Mouse (Mus musculus): Measurements from ENCODE around the gene AC170998.1. TPM values are rescaled to one million over a fixed set of nuclear protein-coding genes. Genes with fewer than 3 reads are reported as not detected.

Gene AC170998.1
- polyA plus RNA-seq, 1 experiment: 0.15 TPM

GRCm38 (mm10) chr17:28737973-28738372 lies 12.1 kb downstream of the AC170998.1 start:
- Histone ChIP-seq H3K36me3 (ENCODE audit: control insufficient read depth, insufficient read depth) (peaks cover 50% of the 10 kb centered on the region), H3ac (ENCODE audit: control insufficient read depth, insufficient read length, low read depth) (no peak overlapping the region)

GRCm38 (mm10) chr17:28739244-28739643 lies 13.4 kb downstream of the AC170998.1 start:
- Histone ChIP-seq H3K27me3 (ENCODE audit: control insufficient read depth, insufficient read depth, insufficient read length) (no peaks in the 10 kb centered on the region), H3ac (ENCODE audit: control insufficient read depth, insufficient read length, low read depth) (no peak overlapping the region), H3K79me3 (ENCODE audit: low read depth) (no peaks in the 10 kb centered on the region), H3K36me3 (ENCODE audit: control insufficient read depth, insufficient read depth) (peaks cover 52% of the 10 kb centered on the region), H3K4me3 (ENCODE audit: insufficient read depth, poor library complexity, severe bottlenecking) (no peak overlapping the region), H3K79me2 (ENCODE audit: control insufficient read depth, insufficient read depth) (no peaks in the 10 kb centered on the region)
- TF ChIP-seq USF1 (IDR thresholded peaks at IDR 0.05; ENCODE audit: low read depth): no peak
- TF ChIP-seq MYOG (IDR thresholded peaks at IDR 0.05; ENCODE audit: control insufficient read depth, extremely low read depth, insufficient read length): no peak
- TF ChIP-seq FOSL1 (IDR thresholded peaks at IDR 0.05; ENCODE audit: insufficient read depth, low read length, poor library complexity, severe bottlenecking): no peak
- no peak for TF ChIP-seq CTCF (IDR thresholded peaks at IDR 0.05; ENCODE audit: control insufficient read depth, insufficient read depth, insufficient read length)
- no peak for TF ChIP-seq MAX (IDR thresholded peaks at IDR 0.05)
- no peak for TF ChIP-seq CEBPB (IDR thresholded peaks at IDR 0.05; ENCODE audit: low read depth)
- TF ChIP-seq MYOD1 (IDR thresholded peaks at IDR 0.05; ENCODE audit: control insufficient read depth, insufficient read length, low read depth): no peak

More at GRCm38 (mm10) chr17:28737973-28738372, 12.1 kb downstream of the AC170998.1 start:
- H3K27me3 ChIP-seq (ENCODE audit: control insufficient read depth, insufficient read depth, insufficient read length): no peaks in the 10 kb centered on the region
- no peaks in the 10 kb centered on the region for H3K79me3 ChIP-seq (ENCODE audit: low read depth)
- no peaks in the 10 kb centered on the region for H3K79me2 ChIP-seq (ENCODE audit: control insufficient read depth, insufficient read depth)
- TF ChIP-seq MYOD1 (IDR thresholded peaks at IDR 0.05; ENCODE audit: control insufficient read depth, insufficient read length, low read depth): no peak
- TF ChIP-seq USF1 (IDR thresholded peaks at IDR 0.05; ENCODE audit: low read depth): no peak
- TF ChIP-seq FOSL1 (IDR thresholded peaks at IDR 0.05; ENCODE audit: insufficient read depth, low read length, poor library complexity, severe bottlenecking): no peak
- no peak for TF ChIP-seq MYOG (IDR thresholded peaks at IDR 0.05; ENCODE audit: control insufficient read depth, extremely low read depth, insufficient read length)
- no peak for TF ChIP-seq MAX (IDR thresholded peaks at IDR 0.05)
- no peak for TF ChIP-seq CTCF (IDR thresholded peaks at IDR 0.05; ENCODE audit: control insufficient read depth, insufficient read depth, insufficient read length)
- no peak for TF ChIP-seq CEBPB (IDR thresholded peaks at IDR 0.05; ENCODE audit: low read depth)
- H3K4me3 ChIP-seq (ENCODE audit: insufficient read depth, poor library complexity, severe bottlenecking): no peak overlapping the region

- H3K4me3 ChIP-seq (ENCODE audit: insufficient read depth, poor library complexity, severe bottlenecking): no peak overlapping the region
- no peaks in the 10 kb centered on the region for H3K27me3 ChIP-seq (ENCODE audit: control insufficient read depth, insufficient read depth, insufficient read length)
- TF ChIP-seq MYOG (IDR thresholded peaks at IDR 0.05; ENCODE audit: control insufficient read depth, extremely low read depth, insufficient read length): no peak
- TF ChIP-seq CTCF (IDR thresholded peaks at IDR 0.05; ENCODE audit: control insufficient read depth, insufficient read depth, insufficient read length): no peak
- TF ChIP-seq MAX (IDR thresholded peaks at IDR 0.05): no peak
- no peak for TF ChIP-seq MYOD1 (IDR thresholded peaks at IDR 0.05; ENCODE audit: control insufficient read depth, insufficient read length, low read depth)
- no peak for TF ChIP-seq FOSL1 (IDR thresholded peaks at IDR 0.05; ENCODE audit: insufficient read depth, low read length, poor library complexity, severe bottlenecking)
- no peak for TF ChIP-seq USF1 (IDR thresholded peaks at IDR 0.05; ENCODE audit: low read depth)
- TF ChIP-seq CEBPB (IDR thresholded peaks at IDR 0.05; ENCODE audit: low read depth): no peak
- H3K79me2 ChIP-seq (ENCODE audit: control insufficient read depth, insufficient read depth): no peaks in the 10 kb centered on the region
- no peak overlapping the region for H3ac ChIP-seq (ENCODE audit: control insufficient read depth, insufficient read length, low read depth)
- H3K79me3 ChIP-seq (ENCODE audit: low read depth): no peaks in the 10 kb centered on the region
- peaks cover 70% of the 10 kb centered on the region for H3K36me3 ChIP-seq (ENCODE audit: control insufficient read depth, insufficient read depth)
Measured at GRCm38 (mm10) chr17:28743145-28743866, 17.4 kb downstream of the AC170998.1 start.

GRCm38 (mm10) chr17:28743916-28744315 lies 18.0 kb downstream of the AC170998.1 start:
- Histone ChIP-seq H3K36me3 (ENCODE audit: control insufficient read depth, insufficient read depth) (peaks cover 76% of the 10 kb centered on the region), H3ac (ENCODE audit: control insufficient read depth, insufficient read length, low read depth) (no peak overlapping the region), H3K27me3 (ENCODE audit: control insufficient read depth, insufficient read depth, insufficient read length) (no peaks in the 10 kb centered on the region), H3K79me3 (ENCODE audit: low read depth) (no peaks in the 10 kb centered on the region), H3K4me3 (ENCODE audit: insufficient read depth, poor library complexity, severe bottlenecking) (no peak overlapping the region), H3K79me2 (ENCODE audit: control insufficient read depth, insufficient read depth) (no peaks in the 10 kb centered on the region)
- TF ChIP-seq MYOG (IDR thresholded peaks at IDR 0.05; ENCODE audit: control insufficient read depth, extremely low read depth, insufficient read length) (no peak), CTCF (IDR thresholded peaks at IDR 0.05; ENCODE audit: control insufficient read depth, insufficient read depth, insufficient read length) (no peak), FOSL1 (IDR thresholded peaks at IDR 0.05; ENCODE audit: insufficient read depth, low read length, poor library complexity, severe bottlenecking) (no peak), MAX (IDR thresholded peaks at IDR 0.05) (no peak)

GRCm38 (mm10) chr17:28745773-28746172 lies 19.9 kb downstream of the AC170998.1 start:
- no peak overlapping the region for H3K4me3 ChIP-seq (ENCODE audit: insufficient read depth, poor library complexity, severe bottlenecking)
- no peaks in the 10 kb centered on the region for H3K79me3 ChIP-seq (ENCODE audit: low read depth)
- H3ac ChIP-seq (ENCODE audit: control insufficient read depth, insufficient read length, low read depth): no peak overlapping the region
- TF ChIP-seq USF1 (IDR thresholded peaks at IDR 0.05; ENCODE audit: low read depth) (no peak), MYOG (IDR thresholded peaks at IDR 0.05; ENCODE audit: control insufficient read depth, extremely low read depth, insufficient read length) (no peak), CEBPB (IDR thresholded peaks at IDR 0.05; ENCODE audit: low read depth) (no peak), MAX (IDR thresholded peaks at IDR 0.05) (no peak), CTCF (IDR thresholded peaks at IDR 0.05; ENCODE audit: control insufficient read depth, insufficient read depth, insufficient read length) (no peak), MYOD1 (IDR thresholded peaks at IDR 0.05; ENCODE audit: control insufficient read depth, insufficient read length, low read depth) (no peak), FOSL1 (IDR thresholded peaks at IDR 0.05; ENCODE audit: insufficient read depth, low read length, poor library complexity, severe bottlenecking) (no peak)
- H3K36me3 ChIP-seq (ENCODE audit: control insufficient read depth, insufficient read depth): peaks cover 67% of the 10 kb centered on the region
- H3K27me3 ChIP-seq (ENCODE audit: control insufficient read depth, insufficient read depth, insufficient read length): no peaks in the 10 kb centered on the region
- H3K79me2 ChIP-seq (ENCODE audit: control insufficient read depth, insufficient read depth): no peaks in the 10 kb centered on the region
